ENCODE assay signal across 1 mouse cellular context in the genomic region with DNA sequence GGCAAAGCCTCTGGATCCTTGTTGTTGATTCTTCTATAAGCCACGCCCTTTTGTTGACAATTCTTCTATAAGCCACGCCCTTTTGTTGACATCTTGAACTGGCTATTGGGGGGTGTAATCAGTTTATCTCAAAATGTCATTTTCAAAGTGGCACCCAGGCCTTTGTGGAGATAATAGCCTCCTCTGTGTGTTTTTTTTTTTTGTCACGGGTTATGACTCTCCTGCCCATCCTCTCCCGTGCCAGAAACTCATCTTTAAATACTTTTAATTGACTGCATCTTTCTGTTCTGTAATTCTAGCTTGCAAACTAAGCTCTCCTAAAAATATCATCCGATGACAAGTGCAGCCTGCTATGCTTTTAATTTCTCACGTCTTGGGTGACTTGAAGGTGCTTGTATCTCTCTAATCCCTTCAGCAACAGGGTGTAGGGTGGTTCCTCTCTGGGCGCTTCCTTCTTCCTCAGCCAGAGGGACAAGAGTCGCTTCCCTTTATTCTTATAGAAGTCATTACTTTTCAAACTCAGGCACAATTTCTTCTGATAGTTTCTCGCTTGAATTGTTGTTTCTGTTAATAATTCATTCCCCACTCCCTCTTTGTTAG.
A peak's percentile ranks its signal among the peaks of the same experiment; 100 is the strongest.
TF ChIP-seq lines count a peak whose summit lies in the region.

No protein-coding gene starts in this region.

TF ChIP-seq in MEL, 35 proteins besides CTCF, POLR2A, EP300 and RAD21 (continued from another document):
- TF ChIP-seq ZC3H11A (IDR thresholded peaks at IDR 0.05; ENCODE audit: low read depth, low read length) (no peak), MAFK (IDR thresholded peaks at IDR 0.05; ENCODE audit: borderline replicate concordance, low read depth, low read length) (no peak), POLR2AphosphoS5 (IDR thresholded peaks at IDR 0.05; ENCODE audit: borderline replicate concordance, low read depth, low read length) (no peak), KAT2A (conservative IDR thresholded peaks at IDR 0.05; ENCODE audit: low read depth, low read length) (no peak), MYB (IDR thresholded peaks at IDR 0.05; ENCODE audit: low read depth, low read length) (no peak), TBP (IDR thresholded peaks at IDR 0.05; ENCODE audit: low read depth, low read length) (peak; percentile 94)
